Mouse (Mus musculus) lung, embryonic 14.5 days (tissue): Measurements from ENCODE around the gene Mlc1. TPM values are rescaled to one million over a fixed set of nuclear protein-coding genes. Genes with fewer than 3 reads are reported as not detected.

ENCODE experiments used
- ATAC-seq: fragments of 200-750 bp; cut with Nextera tagmentation; 2 replicates; pipeline ENCODE4 v1.8.0; 2017; ENCODE audit warnings: mild to moderate bottlenecking, moderate TSS enrichment, moderate library complexity; ENCODE audit not compliant: insufficient read depth
- DNase-seq: peaks from one replicate; pipeline ENCODE4 v3.0.0-alpha.2; 2015
- H3K27ac ChIP-seq: fragments of 300-500 bp; sonication (generic); 2 replicates; pipeline ENCODE4 v1.5.1; 2014; ENCODE audit warnings: low read depth, mild to moderate bottlenecking, moderate library complexity
- H3K27me3 ChIP-seq: fragments of 300-500 bp; sonication (generic); 2 replicates; pipeline ENCODE4 v1.6.1; 2014; ENCODE audit warnings: low read length, control low read depth; ENCODE audit not compliant: insufficient read depth
- H3K36me3 ChIP-seq: fragments of 300-500 bp; sonication (generic); 2 replicates; pipeline ENCODE4 v1.6.1; 2014; ENCODE audit warnings: control low read depth; ENCODE audit not compliant: insufficient read depth
- H3K4me1 ChIP-seq: fragments of 300-500 bp; sonication (generic); 2 replicates; pipeline ENCODE4 v1.6.1; 2014; ENCODE audit warnings: antibody characterized with exemption, control low read depth; ENCODE audit not compliant: insufficient read depth
- H3K4me2 ChIP-seq: fragments of 300-500 bp; sonication (generic); 2 replicates; pipeline ENCODE4 v1.6.1; 2014; ENCODE audit warnings: mild to moderate bottlenecking
- H3K4me3 ChIP-seq: fragments of 300-500 bp; sonication (generic); 2 replicates; pipeline ENCODE4 v1.5.1; 2014; ENCODE audit warnings: low read depth, low read length
- H3K9ac ChIP-seq: fragments of 300-500 bp; sonication (generic); 2 replicates; pipeline ENCODE4 v1.6.1; 2014
- H3K9me3 ChIP-seq: fragments of 300-500 bp; sonication (generic); 2 replicates; pipeline ENCODE4 v1.6.1; 2016; ENCODE audit warnings: low read depth, low read length, control low read depth
- CTCF ChIP-seq: IDR thresholded peaks from 2 replicates; pipeline ENCODE4 v1.5.1; 2016; ENCODE audit warnings: antibody characterized with exemption, low read depth
- WGBS: fragments of 180-500 bp; shearing (Covaris S2); extraction: QIAGEN DNeasy Blood & Tissue Kit; methylation state at CpG from one replicate; pipeline ENCODE4 v1.1.7; 2014; 5-methylcytosine and 5-hydroxymethylcytosine counted together
- polyA plus RNA-seq: library from polyadenylated mRNA; unstranded; fragments of >200 nt; fragmentation: Nextera tagmentation; extraction: Ambion mirVana; gene quantifications from 2 replicates; pipeline ENCODE4 v1.2.1, GENCODE M21; 2014

The Mlc1 gene
- polyA plus RNA-seq, 1 experiment from 2014 or later = not detected

DNA sequence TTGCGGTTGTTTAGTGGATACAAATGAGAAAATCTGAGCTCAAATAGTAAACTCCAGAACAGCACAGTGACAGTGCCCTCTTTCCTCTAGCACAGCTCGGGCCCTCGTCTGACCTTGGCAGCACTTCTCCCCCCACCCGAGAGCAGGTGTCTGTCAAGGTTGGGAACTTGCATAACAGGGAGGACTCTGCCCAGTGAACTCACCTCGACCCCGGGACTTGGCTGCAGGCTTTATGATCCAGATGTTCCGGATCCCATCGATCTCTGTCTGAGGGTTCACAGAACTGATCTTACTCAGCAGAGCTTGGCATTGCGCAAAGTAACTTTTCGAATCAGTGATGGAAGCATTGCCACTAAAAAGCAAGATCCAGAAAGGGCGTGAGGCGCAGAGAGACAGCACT, 59.5 kb downstream of the Mlc1 start:
- Histone ChIP-seq H3K27ac (no peak overlapping the region), H3K9me3 (no peaks in the 10 kb centered on the region), H3K36me3 (no peaks in the 10 kb centered on the region), H3K4me2 (no peak overlapping the region), H3K4me1 (no peaks in the 10 kb centered on the region), H3K9ac (no peak overlapping the region), H3K4me3 (no peak overlapping the region), H3K27me3 (no peaks in the 10 kb centered on the region)
- TF ChIP-seq CTCF = no peak
- 65% methylated on average over 12 of the region's 12 CpGs for WGBS
- ATAC-seq = no peak
- no peak for DNase-seq

DNA sequence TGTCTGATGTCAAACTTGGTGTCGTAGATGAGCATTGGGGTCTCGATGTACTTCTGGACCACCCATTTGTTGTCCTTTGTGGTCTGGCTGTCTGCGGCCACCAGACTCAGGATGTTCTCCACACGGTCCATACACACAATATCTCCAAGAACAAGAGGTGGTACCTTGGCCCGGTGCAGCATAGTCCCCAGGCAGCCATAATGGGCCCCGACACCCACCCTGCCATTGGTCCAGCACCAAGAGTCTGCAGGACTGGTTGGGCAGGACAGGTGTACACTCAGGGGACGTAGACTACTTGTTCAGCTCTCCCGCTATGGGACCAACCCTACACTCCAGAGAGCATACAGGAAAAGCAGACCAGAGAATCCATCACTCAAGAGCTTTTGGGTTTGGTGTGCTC, 61.7 kb downstream of the Mlc1 start:
- 91% methylated on average over 8 of the region's 8 CpGs for WGBS
- TF ChIP-seq CTCF = no peak
- no peaks in the 10 kb centered on the region for H3K4me1 ChIP-seq
- DNase-seq (no peak), ATAC-seq (no peak)
- no peaks in the 10 kb centered on the region for H3K27me3 ChIP-seq
- H3K4me3 ChIP-seq = no peak overlapping the region
- H3K4me2 ChIP-seq = no peak overlapping the region
- H3K9me3 ChIP-seq = no peaks in the 10 kb centered on the region
- no peaks in the 10 kb centered on the region for H3K36me3 ChIP-seq
- no peak overlapping the region for H3K9ac ChIP-seq
- no peak overlapping the region for H3K27ac ChIP-seq

DNA sequence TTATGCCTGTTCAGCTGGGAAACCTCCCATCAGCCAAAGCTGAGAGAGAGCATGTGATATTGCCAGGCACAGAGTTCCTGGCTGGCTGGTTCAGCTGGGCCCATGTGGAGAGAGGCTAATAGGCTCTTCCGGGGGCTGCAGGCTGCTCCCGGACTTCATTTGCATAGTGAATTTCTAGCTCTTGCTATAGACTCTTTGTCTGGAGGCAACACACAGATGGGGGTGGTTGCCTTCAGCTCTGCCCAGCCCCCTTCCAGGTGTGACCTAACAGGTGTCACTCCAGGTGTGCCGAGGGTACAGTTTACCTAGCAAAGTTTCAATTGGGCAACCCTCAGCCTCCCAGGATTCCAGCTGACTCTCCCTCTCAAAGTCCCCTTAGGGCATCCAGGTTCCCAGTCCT, 62.4 kb downstream of the Mlc1 start:
- DNase-seq (no peak), ATAC-seq (no peak)
- no peaks in the 10 kb centered on the region for H3K4me1 ChIP-seq
- 39% methylated on average over 3 of the region's 3 CpGs for WGBS
- TF ChIP-seq CTCF = no peak
- no peak overlapping the region for H3K9ac ChIP-seq
- H3K27me3 ChIP-seq = no peaks in the 10 kb centered on the region
- H3K27ac ChIP-seq = no peak overlapping the region
- H3K9me3 ChIP-seq = no peaks in the 10 kb centered on the region
- no peaks in the 10 kb centered on the region for H3K36me3 ChIP-seq
- H3K4me2 ChIP-seq = no peak overlapping the region
- H3K4me3 ChIP-seq = no peak overlapping the region

DNA sequence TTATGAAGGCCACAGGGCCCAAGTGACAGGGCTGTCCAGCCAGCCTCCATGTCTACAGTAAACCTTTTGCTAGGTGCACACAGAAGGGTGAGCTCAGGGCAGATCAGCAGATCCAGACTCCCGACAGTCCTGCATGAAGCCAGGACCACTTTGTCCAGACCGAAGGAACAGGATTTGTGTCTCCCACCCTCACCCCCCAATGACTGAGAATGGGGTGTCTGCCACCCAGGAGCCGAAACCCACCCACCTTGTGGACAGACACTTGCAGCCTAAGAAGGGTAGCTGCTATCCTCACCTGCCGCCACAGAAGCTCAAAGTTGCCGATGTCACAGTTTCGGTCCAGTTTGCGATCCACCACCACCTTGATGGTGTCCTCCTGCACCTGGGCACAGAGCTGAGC, 63.8 kb downstream of the Mlc1 start:
- H3K9ac ChIP-seq = no peak overlapping the region
- H3K36me3 ChIP-seq = no peaks in the 10 kb centered on the region
- WGBS = 89% methylated on average over 7 of the region's 7 CpGs
- TF ChIP-seq CTCF = no peak
- H3K27me3 ChIP-seq = no peaks in the 10 kb centered on the region
- no peak overlapping the region for H3K27ac ChIP-seq
- H3K4me3 ChIP-seq = no peak overlapping the region
- H3K4me2 ChIP-seq = no peak overlapping the region
- DNase-seq (no peak), ATAC-seq (no peak)
- H3K9me3 ChIP-seq = no peaks in the 10 kb centered on the region
- no peaks in the 10 kb centered on the region for H3K4me1 ChIP-seq

DNA sequence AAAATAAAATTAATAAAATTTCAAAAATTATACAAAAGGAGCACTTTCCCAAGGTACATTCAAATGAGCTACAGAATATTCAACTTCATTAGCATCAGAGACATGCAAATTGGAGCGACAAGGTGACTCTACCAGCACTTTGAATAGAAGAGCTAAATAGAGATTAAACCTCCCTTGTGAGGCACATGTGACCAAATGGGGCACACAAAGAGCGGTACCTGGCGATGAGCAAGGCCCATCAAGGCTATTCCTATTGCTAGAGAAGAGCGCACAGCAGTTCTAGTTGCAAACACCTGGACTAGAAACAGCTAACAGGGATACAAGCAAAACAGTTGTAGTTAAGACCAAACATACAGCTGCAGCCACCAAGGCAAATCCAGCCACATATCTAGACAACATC, 72.5 kb downstream of the Mlc1 start:
- Histone ChIP-seq H3K9me3 (no peaks in the 10 kb centered on the region), H3K9ac (no peak overlapping the region), H3K36me3 (no peaks in the 10 kb centered on the region), H3K4me1 (no peaks in the 10 kb centered on the region), H3K4me3 (no peak overlapping the region), H3K27ac (no peak overlapping the region), H3K4me2 (no peak overlapping the region), H3K27me3 (no peaks in the 10 kb centered on the region)
- no peak for ATAC-seq
- WGBS = 67% methylated on average over 4 of the region's 4 CpGs
- no peak for DNase-seq
- no peak for TF ChIP-seq CTCF

Other genes with a start within 250 kb of the Mlc1 start
- 23.1 and 27.0 TPM in 2 replicates for gene Brd1, start 244.8 kb downstream of the Mlc1 start, polyA plus RNA-seq
- 23.1 and 23.2 TPM in 2 replicates for gene Zbed4, start 227.3 kb downstream of the Mlc1 start, polyA plus RNA-seq
- 13.3 and 15.0 TPM in 2 replicates for gene Alg12, start 159.7 kb downstream of the Mlc1 start, polyA plus RNA-seq
- 93.8 and 97.9 TPM in 2 replicates for gene Creld2, start 159.4 kb downstream of the Mlc1 start, polyA plus RNA-seq
- 48.6 TPM in 2 replicates for gene Pim3, start 116.8 kb downstream of the Mlc1 start, polyA plus RNA-seq
- gene Ttll8, start 24.6 kb downstream of the Mlc1 start, polyA plus RNA-seq = not detected in 2 replicates
- 0.89 TPM in 1 of 2 replicates, not detected in the other for gene Mov10l1, start 3.9 kb upstream of the Mlc1 start, polyA plus RNA-seq
- 0.22 and 0.34 TPM in 2 replicates for gene Panx2, start 80.7 kb upstream of the Mlc1 start, polyA plus RNA-seq
- 48.6 and 51.6 TPM in 2 replicates for gene Trabd, start 96.1 kb upstream of the Mlc1 start, polyA plus RNA-seq
- 18.7 and 21.5 TPM in 2 replicates for gene Selenoo, start 110.1 kb upstream of the Mlc1 start, polyA plus RNA-seq
- gene Tubgcp6, start 144.1 kb upstream of the Mlc1 start, polyA plus RNA-seq = 18.4 and 19.8 TPM in 2 replicates
- 18.8 and 19.7 TPM in 2 replicates for gene Hdac10, start 149.7 kb upstream of the Mlc1 start, polyA plus RNA-seq
- 11.4 and 11.9 TPM in 2 replicates for gene Mapk12, start 161.7 kb upstream of the Mlc1 start, polyA plus RNA-seq
- gene Mapk11, start 170.6 kb upstream of the Mlc1 start, polyA plus RNA-seq = 11.3 and 13.3 TPM in 2 replicates
- 149 and 156 TPM in 2 replicates for gene Plxnb2, start 201.8 kb upstream of the Mlc1 start, polyA plus RNA-seq
- gene Dennd6b, start 217.5 kb upstream of the Mlc1 start, polyA plus RNA-seq = 9.2 and 11.0 TPM in 2 replicates
- 25.6 and 27.8 TPM in 2 replicates for gene Ppp6r2, start 232.5 kb upstream of the Mlc1 start, polyA plus RNA-seq